Mouse (Mus musculus) liver, embryonic 16.5 days (tissue): ENCODE data around the gene Bsnd. TPM values are rescaled to one million over a fixed set of nuclear protein-coding genes. Genes with fewer than 3 reads are reported as not detected.

Experiments used
- ATAC-seq: fragments of 200-750 bp; cut with Nextera tagmentation; 2 replicates; pipeline ENCODE4 v1.8.0; 2017; ENCODE audit warnings: low read depth, mild to moderate bottlenecking, moderate number of reproducible peaks, moderate library complexity
- H3K27ac ChIP-seq: fragments of 300-500 bp; sonication (generic); 2 replicates; pipeline ENCODE4 v1.5.1; 2014; ENCODE audit warnings: mild to moderate bottlenecking, low read length
- H3K27me3 ChIP-seq: fragments of 300-500 bp; sonication (generic); 2 replicates; pipeline ENCODE4 v1.6.1; 2014; ENCODE audit warnings: low read depth, low read length, mixed read lengths; ENCODE audit not compliant: control insufficient read depth, insufficient read depth
- H3K36me3 ChIP-seq: fragments of 300-500 bp; sonication (generic); 2 replicates; pipeline ENCODE4 v1.6.1; 2014; ENCODE audit warnings: mild to moderate bottlenecking; ENCODE audit not compliant: control insufficient read depth, insufficient read depth
- H3K4me1 ChIP-seq: fragments of 300-500 bp; sonication (generic); 2 replicates; pipeline ENCODE4 v1.6.1; 2014; ENCODE audit warnings: low read depth, low read length, mixed read lengths; ENCODE audit not compliant: control insufficient read depth
- H3K4me2 ChIP-seq: fragments of 300-500 bp; sonication (generic); 2 replicates; pipeline ENCODE4 v1.6.1; 2014; ENCODE audit warnings: low read depth, low read length, mixed read lengths
- H3K4me3 ChIP-seq: fragments of 300-500 bp; sonication (generic); 2 replicates; pipeline ENCODE4 v1.5.1; 2014; ENCODE audit warnings: low read depth, mild to moderate bottlenecking, low read length
- H3K9ac ChIP-seq: fragments of 300-500 bp; sonication (generic); 2 replicates; pipeline ENCODE4 v1.6.1; 2014; ENCODE audit warnings: low read depth, low read length
- H3K9me3 ChIP-seq: fragments of 300-500 bp; sonication (generic); replicated peaks from 2 replicates; pipeline ENCODE4 v1.6.1; 2016; ENCODE audit warnings: low read length; ENCODE audit not compliant: control insufficient read depth
- WGBS: fragments of 180-500 bp; shearing (Covaris S2); extraction: QIAGEN DNeasy Blood & Tissue Kit; methylation state at CpG from one replicate; pipeline ENCODE4 v1.1.7; 2014; ENCODE audit not compliant: insufficient replicate concordance; 5-methylcytosine and 5-hydroxymethylcytosine counted together
- polyA plus RNA-seq: library from polyadenylated mRNA; unstranded; fragments of >200 nt; fragmentation: Nextera tagmentation; extraction: Ambion mirVana; gene quantifications from 2 replicates; pipeline ENCODE4 v1.2.1, GENCODE M21; 2015

Gene Bsnd
- polyA plus RNA-seq, result not detected in 2 replicates

- H3K4me3 ChIP-seq, result no peak within 1 kb of the TSS
- H3K4me2 ChIP-seq, result no peak within 1 kb of the TSS
- H3K9me3 ChIP-seq, result no peaks in the 10 kb centered on the region
- H3K4me1 ChIP-seq, result no peaks in the 10 kb centered on the region
- H3K27me3 ChIP-seq, result no peaks in the 10 kb centered on the region
- no peak within 1 kb of the TSS for H3K9ac ChIP-seq
- no peak for ATAC-seq
- 45% methylated on average over 3 of the region's 3 CpGs for WGBS
- H3K36me3 ChIP-seq, result no peaks in the 10 kb centered on the region
- no peak within 1 kb of the TSS for H3K27ac ChIP-seq
Measured at GRCm38 (mm10) chr4:106492116-106492515, at the start of gene Bsnd. TSS of gene Bsnd (minus strand) at chr4:106492283.

DNA sequence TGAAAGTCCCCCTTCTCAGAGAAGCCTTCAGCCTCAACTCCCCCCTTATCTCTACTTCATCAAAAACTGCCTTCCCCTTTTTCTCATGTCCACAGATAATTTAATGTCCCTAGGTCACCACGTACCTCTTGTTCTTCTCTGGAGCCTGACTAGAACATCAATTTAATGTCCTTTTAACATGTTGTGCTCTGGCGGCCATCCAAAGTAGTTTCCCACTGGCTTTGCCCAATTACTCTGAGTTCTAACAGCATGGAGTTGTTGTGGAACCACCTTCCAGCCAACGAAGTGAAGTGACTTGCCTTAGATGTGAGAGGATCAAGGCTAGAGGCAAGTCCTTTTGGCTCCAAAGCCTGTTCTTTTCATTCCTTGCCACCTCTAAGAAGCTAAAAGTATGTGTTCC lies 49.4 kb upstream of the Bsnd start:
- WGBS, result 26% methylated on average over 3 of the region's 3 CpGs

GRCm38 (mm10) chr4:106539756-106540155 lies 47.7 kb upstream of the Bsnd start:
- H3K36me3 ChIP-seq, result no peaks in the 10 kb centered on the region
- no peak overlapping the region for H3K27ac ChIP-seq
- H3K9me3 ChIP-seq, result no peaks in the 10 kb centered on the region
- no peak overlapping the region for H3K4me3 ChIP-seq
- 73% methylated on average over 5 of the region's 5 CpGs for WGBS
- H3K4me1 ChIP-seq, result no peaks in the 10 kb centered on the region
- H3K27me3 ChIP-seq, result no peaks in the 10 kb centered on the region
- ATAC-seq, result no peak
- H3K4me2 ChIP-seq, result no peak overlapping the region
- H3K9ac ChIP-seq, result no peak overlapping the region

More for the DNA sequence above, 49.4 kb upstream of the Bsnd start:
- Histone ChIP-seq H3K4me3 (no peak overlapping the region), H3K9me3 (no peaks in the 10 kb centered on the region), H3K4me1 (no peaks in the 10 kb centered on the region), H3K9ac (no peak overlapping the region), H3K27ac (no peak overlapping the region), H3K27me3 (no peaks in the 10 kb centered on the region), H3K36me3 (no peaks in the 10 kb centered on the region), H3K4me2 (no peak overlapping the region)
- ATAC-seq, result no peak

GRCm38 (mm10) chr4:106534256-106534655 lies 42.2 kb upstream of the Bsnd start:
- no peak overlapping the region for H3K27ac ChIP-seq
- WGBS, result 23% methylated on average over 7 of the region's 7 CpGs
- peaks cover 4% of the 10 kb centered on the region for H3K4me1 ChIP-seq
- H3K9ac ChIP-seq, result no peak overlapping the region
- no peaks in the 10 kb centered on the region for H3K27me3 ChIP-seq
- no peak for ATAC-seq
- H3K4me2 ChIP-seq, result no peak overlapping the region
- H3K9me3 ChIP-seq, result no peaks in the 10 kb centered on the region
- no peak overlapping the region for H3K4me3 ChIP-seq
- no peaks in the 10 kb centered on the region for H3K36me3 ChIP-seq

DNA sequence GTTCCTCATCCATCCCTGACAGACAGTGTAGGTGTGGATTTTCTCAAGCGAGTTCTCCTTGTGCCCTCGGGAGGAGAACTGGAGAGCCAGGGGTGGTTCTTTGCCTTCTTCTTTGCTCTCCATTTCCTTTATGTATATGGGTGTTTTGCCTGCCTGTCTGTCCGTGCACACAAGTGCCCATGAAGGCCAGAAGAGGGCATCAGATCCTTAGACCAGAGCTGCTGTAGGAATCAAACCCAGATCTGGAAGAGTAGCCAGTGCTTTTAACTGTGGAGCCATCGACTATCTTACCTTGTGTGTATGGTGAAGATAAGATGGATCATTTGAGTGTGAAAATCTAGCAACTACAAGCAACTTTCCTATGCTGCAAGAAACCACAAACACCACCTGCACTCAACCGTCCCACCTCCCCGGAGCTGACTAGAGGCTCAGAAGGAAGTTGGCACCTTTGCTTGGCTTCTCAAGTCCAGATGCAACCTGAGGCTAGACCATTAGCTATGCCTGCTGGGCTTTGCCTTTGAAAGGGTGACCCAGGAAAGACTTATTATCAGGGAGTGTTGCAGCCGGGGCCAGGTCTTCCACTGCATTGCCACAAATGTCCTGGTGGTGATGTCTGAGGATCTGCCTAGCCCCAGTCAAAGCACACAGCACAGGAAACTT lies 41.5 kb upstream of the Bsnd start:
- H3K36me3 ChIP-seq, result no peaks in the 10 kb centered on the region
- no peak overlapping the region for H3K9ac ChIP-seq
- H3K4me1 ChIP-seq, result peaks cover 5% of the 10 kb centered on the region
- no peak overlapping the region for H3K4me3 ChIP-seq
- H3K27ac ChIP-seq, result no peak overlapping the region
- H3K4me2 ChIP-seq, result no peak overlapping the region
- WGBS, result 21% methylated on average over 7 of the region's 7 CpGs
- H3K27me3 ChIP-seq, result no peaks in the 10 kb centered on the region
- no peaks in the 10 kb centered on the region for H3K9me3 ChIP-seq
- ATAC-seq, result no peak

DNA sequence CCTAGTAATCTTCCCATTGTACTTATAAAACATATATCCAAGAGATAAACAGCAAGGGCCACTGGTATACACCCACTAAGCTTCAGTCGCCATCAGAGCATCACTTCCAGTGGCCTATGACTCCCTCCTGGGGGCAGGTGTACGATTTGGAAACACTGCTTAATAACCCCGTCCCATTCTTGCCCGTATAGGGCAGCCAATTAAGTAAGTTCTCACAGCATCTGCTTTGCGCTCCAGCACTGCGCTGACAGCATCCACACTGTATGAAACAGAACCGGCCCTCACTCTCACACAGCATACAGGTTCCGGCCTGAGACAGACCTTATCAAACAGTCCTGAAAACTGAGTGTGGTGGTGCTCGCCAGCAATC lies 38.0 kb upstream of the Bsnd start:
- Histone ChIP-seq H3K4me1 (peaks cover 5% of the 10 kb centered on the region), H3K9me3 (no peaks in the 10 kb centered on the region), H3K27ac (no peak overlapping the region), H3K4me3 (no peak overlapping the region), H3K4me2 (no peak overlapping the region), H3K36me3 (no peaks in the 10 kb centered on the region), H3K9ac (no peak overlapping the region), H3K27me3 (no peaks in the 10 kb centered on the region)
- ATAC-seq, result no peak; the same call in 1 of the 2 replicates
- 65% methylated on average over 9 of the region's 9 CpGs for WGBS

DNA sequence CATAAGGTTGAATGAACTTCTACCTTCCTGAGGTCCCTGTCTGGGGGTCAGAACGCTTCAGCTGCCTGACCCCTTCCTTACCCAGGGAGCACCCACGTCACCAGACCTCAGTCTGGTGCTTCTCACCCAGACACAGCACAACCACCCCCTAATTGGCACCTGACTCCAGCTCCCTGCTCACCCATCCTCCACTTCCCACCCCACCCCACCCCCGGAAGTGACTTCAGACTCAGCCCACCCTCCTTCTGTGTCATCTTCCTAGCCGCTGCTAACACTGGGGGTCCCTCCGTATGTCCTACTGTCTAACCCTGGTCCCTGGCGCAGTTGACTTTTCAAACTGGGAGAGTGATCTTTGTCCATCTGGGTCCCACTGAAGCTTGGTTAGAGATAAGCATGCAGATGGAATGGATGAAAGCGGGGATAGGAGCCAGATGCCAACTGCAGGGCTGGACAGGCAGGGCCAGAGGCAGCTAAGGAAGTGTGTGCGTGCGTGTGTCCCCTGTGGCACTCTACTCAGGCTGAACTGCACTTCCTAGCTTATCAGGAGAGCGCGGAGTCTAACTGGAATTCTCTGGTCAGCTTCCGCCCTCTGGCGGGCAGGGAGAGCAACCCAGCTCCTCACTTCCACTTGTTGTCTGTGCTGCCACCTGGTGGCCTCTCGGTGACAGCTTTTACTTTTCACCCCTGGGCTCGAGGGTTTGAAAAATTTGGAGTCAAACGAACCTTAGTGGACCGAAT lies 37.5 kb upstream of the Bsnd start:
- H3K4me3 ChIP-seq, result peak overlapping the region; percentile 32
- peak; percentile 81 for ATAC-seq
- 14% methylated on average over 17 of the region's 17 CpGs for WGBS

DNA sequence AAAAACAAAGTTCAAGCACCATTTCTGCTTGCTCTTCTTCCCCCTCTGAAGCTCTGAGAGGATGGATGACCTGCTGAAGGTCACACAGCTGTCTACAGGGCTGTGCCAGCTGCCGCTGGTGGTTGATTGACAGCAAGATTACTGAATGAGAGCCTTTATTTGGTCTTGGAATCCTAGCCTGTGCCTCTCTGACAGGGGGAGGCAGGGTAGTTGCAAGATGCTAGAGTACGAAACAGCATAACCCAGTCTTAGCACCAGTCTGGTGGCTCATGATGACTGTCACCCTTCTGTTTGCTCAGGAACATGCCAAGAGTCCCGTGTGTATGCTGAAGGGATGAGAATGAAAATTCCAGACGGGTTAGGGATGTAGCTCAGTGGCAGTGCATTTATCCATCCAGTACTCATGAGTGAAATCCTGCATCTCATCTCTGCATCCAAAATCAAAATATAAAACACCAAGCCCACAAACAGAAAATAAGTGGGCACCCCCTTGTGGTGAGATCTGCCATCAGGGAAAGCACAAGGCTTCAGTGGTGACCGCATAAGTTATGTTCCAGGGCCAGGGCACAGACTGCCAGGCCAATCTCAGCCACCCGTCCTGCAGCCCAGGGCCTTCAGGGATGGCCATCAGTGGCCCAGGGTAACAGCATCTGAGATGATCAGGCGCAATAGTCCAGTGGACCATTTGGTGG lies 35.9 kb upstream of the Bsnd start:
- H3K4me3 ChIP-seq, result no peak overlapping the region
- no peaks in the 10 kb centered on the region for H3K27me3 ChIP-seq
- H3K4me1 ChIP-seq, result peaks cover 5% of the 10 kb centered on the region
- no peaks in the 10 kb centered on the region for H3K9me3 ChIP-seq
- no peak overlapping the region for H3K4me2 ChIP-seq
- WGBS, result 60% methylated on average over 7 of the region's 7 CpGs
- no peak overlapping the region for H3K9ac ChIP-seq
- H3K36me3 ChIP-seq, result no peaks in the 10 kb centered on the region
- ATAC-seq, result no peak
- no peak overlapping the region for H3K27ac ChIP-seq

More for the DNA sequence above, 37.5 kb upstream of the Bsnd start:
- H3K27me3 ChIP-seq, result no peaks in the 10 kb centered on the region
- H3K9ac ChIP-seq, result peak overlapping the region; percentile 28; the same call in 1 of the 2 replicates
- no peaks in the 10 kb centered on the region for H3K36me3 ChIP-seq
- H3K4me2 ChIP-seq, result peak overlapping the region; percentile 53
- H3K9me3 ChIP-seq, result no peaks in the 10 kb centered on the region
- peaks cover 5% of the 10 kb centered on the region for H3K4me1 ChIP-seq
- H3K27ac ChIP-seq, result no peak overlapping the region

DNA sequence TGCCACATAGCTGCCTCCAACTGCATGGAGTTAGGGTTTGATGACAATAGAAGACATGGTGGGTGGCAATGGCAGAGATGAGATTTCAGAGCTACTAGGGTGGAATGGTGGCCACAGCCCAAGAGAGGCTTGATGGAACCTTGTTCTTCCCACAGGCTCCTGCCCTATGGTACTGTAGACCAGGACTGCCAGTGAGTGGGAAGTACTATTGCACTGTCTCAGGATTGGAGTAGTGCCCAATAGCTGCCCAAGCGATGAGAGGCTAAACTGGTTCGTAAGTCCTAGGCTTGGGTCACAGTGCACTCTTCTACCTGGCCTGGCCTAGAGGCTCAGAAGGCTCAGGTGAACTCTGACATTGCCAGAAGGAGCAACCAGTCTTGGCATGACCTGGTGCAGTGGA lies 32.9 kb upstream of the Bsnd start:
- Histone ChIP-seq H3K36me3 (no peaks in the 10 kb centered on the region), H3K9ac (no peak overlapping the region), H3K4me1 (peaks cover 5% of the 10 kb centered on the region), H3K27ac (no peak overlapping the region), H3K4me3 (no peak overlapping the region), H3K27me3 (no peaks in the 10 kb centered on the region), H3K4me2 (no peak overlapping the region), H3K9me3 (no peaks in the 10 kb centered on the region)
- ATAC-seq, result no peak
- WGBS, result 68% methylated on average over 2 of the region's 2 CpGs
